Mouse (Mus musculus): ENCODE measurements around the gene Mobp. TPM values are rescaled to one million over a fixed set of nuclear protein-coding genes. Genes with fewer than 3 reads are reported as not detected.

Mobp gene
- total RNA-seq, 2 experiments from 2014 or later: not detected

GRCm38 (mm10) chr9:120214978-120215495 lies 65.5 kb downstream of the Mobp start:
- no peak for DNase-seq

DNA sequence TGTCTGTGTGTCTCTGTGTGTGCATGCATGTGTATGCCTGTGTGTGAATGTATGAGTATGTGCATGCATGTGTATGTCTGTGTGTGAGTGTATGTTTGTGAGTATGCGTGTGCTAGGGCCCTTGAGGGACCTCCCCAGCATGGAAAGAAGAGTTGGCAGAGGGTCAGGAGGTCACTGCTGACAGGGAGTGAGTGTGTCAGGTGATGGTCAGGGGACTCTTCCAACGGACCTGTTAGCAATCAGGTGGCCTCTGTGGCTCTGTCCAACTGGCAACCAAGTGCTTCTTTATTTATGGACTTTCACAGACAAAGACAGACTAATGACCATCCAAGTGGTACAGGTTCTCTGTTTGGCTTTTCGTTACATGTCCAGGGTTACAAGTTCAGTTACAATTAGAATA lies 69.9 kb downstream of the Mobp start:
- DNase-seq: peak; percentile 57

Other genes starting within 250 kb of the Mobp start
- 10 to 100 TPM; 15.2 to 16.0 TPM for gene Gorasp1, start 212.1 kb upstream of the Mobp start, total RNA-seq (2021)
- under 1 TPM in 1 of 2 experiments, not detected in 1; 0.07 TPM for gene Ttc21a, start 212.1 kb upstream of the Mobp start, total RNA-seq (2021)
- 10 to 100 TPM; 17.4 to 17.7 TPM for gene Csrnp1, start 165.0 kb upstream of the Mobp start, total RNA-seq (2021)
- 100 to 1,000 TPM; 162 to 169 TPM for gene Xirp1, start 126.1 kb upstream of the Mobp start, total RNA-seq (2021)
- 1 to 10 TPM; 4.8 to 6.5 TPM for gene Cx3cr1, start 79.8 kb upstream of the Mobp start, total RNA-seq (2021)
- gene Ccr8, start 57.6 kb upstream of the Mobp start, total RNA-seq (2021): not detected
- 1 to 10 TPM; 8.3 to 8.8 TPM for gene Slc25a38, start 39.3 kb upstream of the Mobp start, total RNA-seq (2021)
- gene Rpsa, start 22.0 kb upstream of the Mobp start, total RNA-seq (2021): 100 to 1,000 TPM; 837 to 845 TPM
- gene Myrip, start 151.8 kb downstream of the Mobp start, total RNA-seq (2021): 1 to 10 TPM; 1.2 to 1.3 TPM